Mouse (Mus musculus) retina, adult 2 months (tissue): Measurements from ENCODE around the gene Osbpl3.

Experiments used
- DNase-seq: peaks from one replicate; pipeline ENCODE4 v3.0.0-alpha.2; 2012; ENCODE audit warnings: low read depth, low spot score

Osbpl3 gene

GRCm38 (mm10) chr6:50372516-50373424 lies 83.2 kb downstream of the Osbpl3 start:
- no peak for DNase-seq

GRCm38 (mm10) chr6:50371501-50372086 lies 84.4 kb downstream of the Osbpl3 start:
- DNase-seq, result no peak

GRCm38 (mm10) chr6:50368502-50369292 lies 87.3 kb downstream of the Osbpl3 start:
- no peak for DNase-seq

- no peak for DNase-seq
Measured at GRCm38 (mm10) chr6:50367836-50368235, 88.2 kb downstream of the Osbpl3 start.

- DNase-seq, result no peak
Measured at GRCm38 (mm10) chr6:50366724-50367123, 89.3 kb downstream of the Osbpl3 start.

GRCm38 (mm10) chr6:50366319-50366718 lies 89.7 kb downstream of the Osbpl3 start:
- DNase-seq, result no peak

GRCm38 (mm10) chr6:50364364-50364763 lies 91.6 kb downstream of the Osbpl3 start:
- no peak for DNase-seq

GRCm38 (mm10) chr6:50363385-50363784 lies 92.6 kb downstream of the Osbpl3 start:
- DNase-seq, result no peak

GRCm38 (mm10) chr6:50362704-50363261 lies 93.2 kb downstream of the Osbpl3 start:
- no peak for DNase-seq

- DNase-seq, result no peak
Measured at GRCm38 (mm10) chr6:50362196-50362595, 93.8 kb downstream of the Osbpl3 start.

- DNase-seq, result no peak
Measured at GRCm38 (mm10) chr6:50358104-50358679, 97.8 kb downstream of the Osbpl3 start.

- DNase-seq, result no peak
Measured at GRCm38 (mm10) chr6:50354688-50355660, 101.0 kb downstream of the Osbpl3 start.

GRCm38 (mm10) chr6:50352812-50353211 lies 103.2 kb downstream of the Osbpl3 start:
- no peak for DNase-seq

GRCm38 (mm10) chr6:50350911-50351310 lies 105.1 kb downstream of the Osbpl3 start:
- DNase-seq, result no peak

GRCm38 (mm10) chr6:50348619-50349018 lies 107.4 kb downstream of the Osbpl3 start:
- no peak for DNase-seq

GRCm38 (mm10) chr6:50346204-50346603 lies 109.8 kb downstream of the Osbpl3 start:
- no peak for DNase-seq

GRCm38 (mm10) chr6:50340226-50340906 lies 115.6 kb downstream of the Osbpl3 start:
- DNase-seq, result no peak

GRCm38 (mm10) chr6:50337431-50337830 lies 118.6 kb downstream of the Osbpl3 start:
- no peak for DNase-seq

- no peak for DNase-seq
Measured at GRCm38 (mm10) chr6:50336376-50336775, 119.6 kb downstream of the Osbpl3 start.
